Mouse (Mus musculus) frontal cortex, postnatal 14 days (tissue): ENCODE data around the gene Zc3hc1.
"Not testable (repeated sequence)": the region's sequence is repeated elsewhere in the genome, so short reads cannot be mapped to it uniquely, and the experiment has no call there.

Experiments used
- DNase-seq, 2 experiments: peaks; one replicate each; pipeline ENCODE4 v3.0.0; 2022; ENCODE audit warnings: low spot score in 2 of 2

Gene Zc3hc1

GRCm38 (mm10) chr6:30390714-30391697, at the start of gene Zc3hc1:
Gene Zc3hc1, minus strand, starts transcription at chr6:30391028.
- DNase-seq, result peak; percentile 49 to 63

- DNase-seq, result no peak
These were observed 48.7 kb upstream of the Zc3hc1 start for GRCm38 (mm10) chr6:30439576-30439975.

GRCm38 (mm10) chr6:30437054-30437453, 46.2 kb upstream of the Zc3hc1 start:
- no peak for DNase-seq

GRCm38 (mm10) chr6:30436476-30436875, 45.6 kb upstream of the Zc3hc1 start:
- DNase-seq, result no peak

GRCm38 (mm10) chr6:30432461-30433192, 41.8 kb upstream of the Zc3hc1 start:
- no peak for DNase-seq

- DNase-seq, result no peak
These were observed 26.0 kb upstream of the Zc3hc1 start for GRCm38 (mm10) chr6:30416801-30417200.

GRCm38 (mm10) chr6:30416126-30416525, 25.3 kb upstream of the Zc3hc1 start:
- no peak for DNase-seq

GRCm38 (mm10) chr6:30411311-30411710, 20.5 kb upstream of the Zc3hc1 start:
- no peak for DNase-seq

- DNase-seq, result no peak
These were observed 18.7 kb upstream of the Zc3hc1 start for GRCm38 (mm10) chr6:30409399-30410093.

GRCm38 (mm10) chr6:30408276-30408675, 17.4 kb upstream of the Zc3hc1 start:
- no peak for DNase-seq

- DNase-seq, result no peak
These were observed 13.8 kb upstream of the Zc3hc1 start for GRCm38 (mm10) chr6:30404671-30405070.

GRCm38 (mm10) chr6:30403465-30403864, 12.6 kb upstream of the Zc3hc1 start:
- peak; percentile 49 to 60 for DNase-seq

- DNase-seq, result no peak
These were observed 11.3 kb upstream of the Zc3hc1 start for GRCm38 (mm10) chr6:30402091-30402491.

GRCm38 (mm10) chr6:30401308-30402015, 10.6 kb upstream of the Zc3hc1 start, which contains the start of gene Klhdc10:
Gene Klhdc10, plus strand, starts transcription at chr6:30401868.
- peak; percentile 99 to 100 for DNase-seq

- no peak for DNase-seq
These were observed 9.9 kb upstream of the Zc3hc1 start for GRCm38 (mm10) chr6:30400716-30401115.

GRCm38 (mm10) chr6:30400146-30400545, 9.3 kb upstream of the Zc3hc1 start:
- DNase-seq, result no peak

- no peak for DNase-seq
These were observed 1.2 kb upstream of the Zc3hc1 start for GRCm38 (mm10) chr6:30391996-30392395.

- not testable (repeated sequence) for DNase-seq
These were observed 557 bp downstream of the Zc3hc1 start for GRCm38 (mm10) chr6:30390271-30390670.

GRCm38 (mm10) chr6:30381116-30381515, 9.7 kb downstream of the Zc3hc1 start:
- DNase-seq, result no peak

GRCm38 (mm10) chr6:30375791-30376190, 15.0 kb downstream of the Zc3hc1 start:
- DNase-seq, result no peak
